Mouse (Mus musculus) left cerebral cortex, postnatal 36 days (tissue): ENCODE measurements at regions not wholly inside any gene's neighbourhood (a gene's known extent, or its start where the extent isn't known, plus 50 kb on each side); places are given as distances from the start of the nearest gene placed in this dataset. TPM values are rescaled to one million over a fixed set of nuclear protein-coding genes. Genes with fewer than 3 reads are reported as not detected.

Source experiments
- microRNA-seq: library from miRNA; unstranded; fragments of <30 nt; microRNA quantifications from one replicate; pipeline ENCODE4 v1.2.0, GENCODE M21; 2022

Small RNA genes lying in the stretch of these regions (microRNA-seq; reads per million reads assigned to microRNA genes)
- not detected for gene Mir6378
